Mouse (Mus musculus) naive thymus-derived CD4-positive, alpha-beta T cell, adult 5 months (primary cell): ENCODE measurements around the gene Bdkrb2. TPM values are rescaled to one million over a fixed set of nuclear protein-coding genes. Genes with fewer than 3 reads are reported as not detected.

Experiments
- polyA plus RNA-seq: library from polyadenylated mRNA; unstranded; fragments of 100-300 nt; shearing (Covaris generic); gene quantifications from one replicate; pipeline ENCODE4 v1.2.1, GENCODE M21; 2017

Bdkrb2 gene
- polyA plus RNA-seq, result not detected

GRCm38 (mm10) chr12:105562936-105563680 lies at the start of gene Bdkrb2:
Gene Bdkrb2, plus strand, starts transcription at chr12:105563226.

DNA sequence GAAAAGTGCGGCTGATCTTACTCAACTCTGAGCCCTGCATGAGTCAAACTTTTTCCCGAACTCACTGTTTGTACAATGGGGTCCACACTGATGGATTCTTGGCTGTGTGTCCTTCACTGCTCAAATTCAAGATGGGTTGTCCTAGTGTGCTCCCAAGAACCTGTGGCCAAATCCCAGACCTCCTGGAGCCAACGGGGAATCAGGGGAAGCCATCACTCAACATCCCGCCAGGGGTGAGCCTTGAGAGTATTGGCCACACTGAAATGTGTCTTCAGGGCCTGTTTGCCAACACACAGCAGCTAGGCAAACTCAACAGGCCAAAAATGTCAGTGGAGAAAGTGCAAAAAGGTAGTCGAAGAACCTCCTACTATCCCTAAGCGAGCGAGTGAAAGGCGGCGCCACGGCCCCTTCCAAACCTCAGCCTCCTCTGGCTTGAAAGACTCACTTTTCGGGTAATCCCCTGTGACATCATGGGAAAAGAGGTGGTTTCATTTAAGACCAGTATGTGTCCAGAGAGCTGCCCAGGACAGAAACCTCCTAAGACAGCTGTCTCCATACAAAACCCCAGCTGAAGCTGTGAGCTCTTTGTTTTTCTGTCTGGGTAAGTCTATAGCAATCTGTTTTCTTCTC lies 39.7 kb downstream of the Bdkrb2 start, which contains the start of gene Bdkrb1:
Gene Bdkrb1 (plus strand): TSS at position 505 of the 630 bp plus-strand sequence.

Other genes with a start within 250 kb of the Bdkrb2 start
- not detected for gene Tunar, start 229.4 kb upstream of the Bdkrb2 start, polyA plus RNA-seq
- not detected for gene D430019H16Rik, start 109.4 kb upstream of the Bdkrb2 start, polyA plus RNA-seq
- not detected for gene Bdkrb1, start 39.9 kb downstream of the Bdkrb2 start, polyA plus RNA-seq
- 21.2 TPM for gene Gskip, start 121.6 kb downstream of the Bdkrb2 start, polyA plus RNA-seq
- gene Atg2b, start 122.0 kb downstream of the Bdkrb2 start, polyA plus RNA-seq, result 27.0 TPM
- gene Ak7, start 142.8 kb downstream of the Bdkrb2 start, polyA plus RNA-seq, result not detected
- gene Papola, start 221.5 kb downstream of the Bdkrb2 start, polyA plus RNA-seq, result 224 TPM